Mouse (Mus musculus) T-cell, adult 66 days (primary cell): ENCODE data around the gene Sema3a. TPM values are rescaled to one million over a fixed set of nuclear protein-coding genes. Genes with fewer than 3 reads are reported as not detected.

Experiments used
- total RNA-seq, 2 experiments: library from RNA; stranded (reverse); gene quantifications; 3 replicates in 1 of 2; 4 replicates in 1 of 2; pipeline ENCODE4 v1.2.4; 2023

Sema3a gene
- total RNA-seq, result not detected

DNA sequence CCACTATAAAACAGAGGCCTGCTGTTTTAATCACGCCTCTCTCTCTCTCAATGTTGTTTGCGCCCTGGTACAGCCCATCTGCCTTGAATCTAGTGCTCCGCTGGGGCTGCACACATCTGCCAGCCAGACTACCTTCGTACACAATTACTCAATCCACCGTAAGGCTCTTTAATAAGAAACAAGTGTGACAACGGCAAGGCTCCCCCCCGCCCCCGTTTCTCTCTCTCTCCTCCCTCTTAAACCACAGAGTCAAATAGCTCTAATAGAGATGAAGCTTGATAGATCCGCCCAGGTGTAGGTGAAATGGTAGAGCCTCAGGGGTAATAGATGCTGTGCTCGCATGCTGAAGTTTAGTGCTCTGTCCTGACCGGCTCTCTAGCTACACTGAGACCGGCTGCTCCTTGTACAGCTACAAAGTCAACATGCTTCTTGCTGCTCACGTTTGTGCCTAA lies at the start of gene Sema3a:
TSS of gene Sema3a (plus strand) at position 174 of the 452 bp plus-strand sequence.

